ENCODE assay signal across 35 mouse cellular contexts in the genomic region with DNA sequence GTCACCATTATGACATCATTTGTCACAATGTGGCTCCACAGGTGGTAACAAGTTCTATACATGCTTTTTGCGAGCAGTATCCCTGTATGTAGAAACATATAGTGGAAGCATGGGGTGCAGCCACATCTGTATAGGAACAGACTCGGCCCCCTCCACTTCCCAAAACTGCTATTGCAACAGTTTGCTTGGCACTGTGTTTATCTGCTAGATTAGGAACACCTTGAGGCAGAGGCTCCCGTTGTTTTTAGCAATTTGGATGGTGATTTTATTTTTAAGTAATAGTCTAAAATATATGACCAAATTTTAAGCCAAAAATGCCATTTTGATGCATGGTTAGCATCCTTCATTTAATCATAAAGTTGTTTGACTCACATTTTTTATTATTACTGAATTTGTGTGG.
"Had no signal": no experiment of that assay in that cellular context is flagged by ENCODE, and none has a peak within 500 bp of the region (broad histone marks: within the 10 kb centered on the region; RNA-seq: fewer than 3 reads in every experiment).

No protein-coding gene starts in this region.

- ATAC-seq: hindbrain, embryonic 16.5 days; hindbrain, postnatal 0 days; inflammation-experienced regulatory T-cells, adult 6 months; intestine, embryonic 15.5 days; intestine, embryonic 16.5 days; intestine, postnatal 0 days had no signal

- H3K4me3 ChIP-seq: heart, embryonic 10.5 days; heart, embryonic 12.5 days; heart, embryonic 13.5 days; heart, embryonic 15.5 days; hindbrain, embryonic 10.5 days; hindbrain, embryonic 12.5 days; hindbrain, embryonic 13.5 days; hindbrain, embryonic 15.5 days; intestine, embryonic 15.5 days; kidney, embryonic 15.5 days; layer of hippocampus, adult 2 months had no signal

- H3K27ac ChIP-seq: heart, embryonic 10.5 days; heart, embryonic 13.5 days; heart, embryonic 15.5 days; hindbrain, embryonic 10.5 days; hindbrain, embryonic 12.5 days; hindbrain, embryonic 13.5 days; hindbrain, embryonic 14.5 days; hindbrain, embryonic 15.5 days; hindbrain, postnatal 0 days; intestine, embryonic 15.5 days; kidney, embryonic 15.5 days; kidney, postnatal 0 days; layer of hippocampus, adult 2 months had no signal

- H3K27me3 ChIP-seq: heart, embryonic 12.5 days; heart, embryonic 13.5 days; heart, embryonic 15.5 days; hindbrain, embryonic 12.5 days; hindbrain, embryonic 13.5 days; hindbrain, embryonic 15.5 days; intestine, embryonic 15.5 days; kidney, embryonic 15.5 days had no signal

- H3K36me3 ChIP-seq: heart, embryonic 10.5 days; heart, embryonic 12.5 days; heart, embryonic 15.5 days; hindbrain, embryonic 10.5 days; hindbrain, embryonic 12.5 days; hindbrain, embryonic 13.5 days; hindbrain, embryonic 15.5 days; intestine, embryonic 15.5 days; kidney, embryonic 15.5 days had no signal

- H3K4me1 ChIP-seq: heart, embryonic 10.5 days; heart, embryonic 12.5 days; heart, embryonic 13.5 days; heart, embryonic 15.5 days; hindbrain, embryonic 10.5 days; hindbrain, embryonic 12.5 days; hindbrain, embryonic 13.5 days; hindbrain, embryonic 15.5 days; intestine, embryonic 15.5 days; kidney, embryonic 15.5 days had no signal

- H3K4me2 ChIP-seq: heart, embryonic 11.5 days; heart, embryonic 12.5 days; heart, embryonic 13.5 days; heart, embryonic 15.5 days; hindbrain, embryonic 12.5 days; hindbrain, embryonic 13.5 days; hindbrain, embryonic 14.5 days; hindbrain, embryonic 15.5 days; intestine, embryonic 15.5 days; kidney, embryonic 15.5 days had no signal

- H3K9ac ChIP-seq: heart, embryonic 12.5 days; heart, embryonic 13.5 days; heart, embryonic 15.5 days; hindbrain, embryonic 12.5 days; hindbrain, embryonic 13.5 days; hindbrain, embryonic 14.5 days; hindbrain, embryonic 15.5 days; intestine, embryonic 15.5 days; kidney, embryonic 15.5 days had no signal

- DNase-seq: heart, postnatal 10 days; heart, postnatal 14 days; heart, postnatal 36 days; heart, postnatal 4 days; kidney, adult 11 months; kidney, adult 18-20 months; kidney, adult 2 months; kidney, adult 8-10 months; kidney, adult 9 months; kidney, postnatal 10 days; kidney, postnatal 14 days; kidney, postnatal 25 days; kidney, postnatal 36 days; kidney, postnatal 4 days; layer of hippocampus, adult 9-11 months; layer of hippocampus, postnatal 36 days had no signal

- H3K9me3 ChIP-seq: heart, embryonic 10.5 days; heart, embryonic 12.5 days; heart, embryonic 13.5 days; heart, embryonic 15.5 days; hindbrain, embryonic 10.5 days; hindbrain, embryonic 12.5 days; hindbrain, embryonic 13.5 days; hindbrain, embryonic 15.5 days; intestine, embryonic 15.5 days; kidney, embryonic 15.5 days had no signal
